Mouse (Mus musculus) 416B (cell line): ENCODE data around the gene Selenof.

Experiments
- DNase-seq: peaks from one replicate; pipeline ENCODE4 v3.0.0; 2011; ENCODE audit warnings: low read depth

The Selenof gene

DNA sequence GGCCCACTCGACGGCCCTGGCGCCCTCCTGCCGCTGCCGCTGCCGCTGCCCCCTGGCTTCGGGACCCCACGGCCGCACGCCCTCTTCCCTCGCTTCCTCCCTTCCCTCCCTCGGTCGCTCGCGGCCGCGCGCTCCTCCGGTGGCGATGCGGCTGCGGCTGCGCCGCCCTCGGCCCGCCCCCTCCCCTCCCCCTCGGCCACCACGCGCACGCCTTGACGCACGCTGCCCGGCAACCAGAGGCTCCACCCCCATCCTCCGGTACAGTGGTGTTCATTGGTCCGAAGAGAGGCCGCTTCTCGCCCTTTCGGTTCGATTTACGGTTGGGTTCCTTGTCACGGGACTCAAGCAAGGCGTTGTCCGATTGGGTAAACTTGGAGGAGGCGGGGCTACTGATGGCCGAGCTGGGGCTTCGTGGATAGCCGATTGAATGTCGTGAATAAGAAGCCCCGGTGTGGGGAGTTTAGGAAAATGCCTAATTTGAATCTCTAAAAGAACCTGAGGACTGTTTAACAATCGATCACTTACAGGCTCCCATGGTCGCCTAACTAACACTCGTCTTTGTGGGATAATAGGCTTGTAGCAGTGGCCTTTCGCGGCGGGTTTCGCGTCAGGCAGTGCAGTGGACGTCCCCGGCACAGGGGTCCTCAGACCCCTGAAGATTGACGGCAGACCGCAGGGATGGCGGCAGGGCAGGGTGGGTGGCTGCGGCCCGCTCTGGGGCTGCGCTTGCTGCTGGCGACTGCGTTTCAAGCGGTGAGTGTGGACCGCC is at the start of gene Selenof, which contains the start of gene Hs2st1:
Gene Selenof, plus strand, starts transcription at position 258 of the 769 bp plus-strand sequence.
Gene Hs2st1, minus strand, starts transcription at position 135 of the 769 bp plus-strand sequence.
- DNase-seq = peak; percentile 100

DNA sequence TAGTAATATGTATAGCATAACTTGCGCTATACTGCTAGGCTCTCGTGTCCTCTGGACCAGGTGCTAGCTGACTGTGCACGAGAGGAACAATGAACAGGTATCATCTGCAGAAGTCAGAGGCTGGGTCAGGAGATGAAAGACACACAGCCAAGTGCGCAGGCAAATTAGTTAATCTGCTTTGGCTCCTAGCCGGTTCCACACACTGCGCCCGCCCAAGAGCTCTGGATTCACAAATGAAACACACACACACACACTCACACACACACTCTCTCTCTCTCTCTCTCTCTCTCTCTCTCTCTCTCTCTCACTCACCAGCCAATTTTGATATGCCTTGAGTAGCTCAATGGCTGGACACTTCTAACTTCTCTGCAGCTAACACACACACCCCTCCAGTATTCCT is 42.2 kb upstream of the Selenof start:
- no peak for DNase-seq

DNA sequence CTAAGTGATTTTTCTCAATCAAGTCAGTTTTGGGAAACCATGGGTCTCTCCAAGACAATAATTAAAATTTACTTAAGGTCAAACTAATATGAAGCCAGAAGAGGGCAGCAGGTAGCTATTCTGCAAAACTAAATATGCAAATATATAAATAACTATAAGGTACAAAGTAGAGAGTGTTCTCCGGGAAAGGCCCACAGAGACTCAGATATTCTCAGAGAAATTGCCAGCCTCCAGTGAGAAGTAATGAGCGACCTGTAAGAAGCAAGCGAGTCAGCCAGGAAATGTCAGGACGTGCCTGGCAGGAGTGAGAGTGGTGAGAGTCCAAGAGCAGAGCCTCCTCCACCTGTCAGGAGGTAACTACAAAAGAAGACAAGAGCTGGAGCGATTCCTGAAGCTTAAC is 39.1 kb upstream of the Selenof start:
- peak; percentile 77 for DNase-seq

DNA sequence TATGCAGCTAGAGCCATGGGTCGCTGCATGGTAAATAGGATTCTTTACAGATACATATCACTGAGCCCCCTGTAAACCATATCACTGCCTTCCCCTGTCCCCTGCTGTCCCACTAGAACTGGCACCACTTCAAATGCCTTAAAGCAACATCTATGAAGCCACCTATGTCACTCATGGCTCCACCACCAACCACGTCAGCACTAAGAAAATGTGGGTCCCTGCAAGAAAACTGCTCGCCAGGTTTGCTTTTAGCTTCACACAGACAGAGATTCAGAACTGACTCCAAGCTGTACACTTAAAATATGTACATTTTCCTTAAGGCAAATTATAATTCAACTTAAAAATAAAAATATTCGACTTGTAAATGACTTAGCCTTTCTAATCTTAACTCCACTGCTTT is 35.0 kb upstream of the Selenof start:
- no peak for DNase-seq

DNA sequence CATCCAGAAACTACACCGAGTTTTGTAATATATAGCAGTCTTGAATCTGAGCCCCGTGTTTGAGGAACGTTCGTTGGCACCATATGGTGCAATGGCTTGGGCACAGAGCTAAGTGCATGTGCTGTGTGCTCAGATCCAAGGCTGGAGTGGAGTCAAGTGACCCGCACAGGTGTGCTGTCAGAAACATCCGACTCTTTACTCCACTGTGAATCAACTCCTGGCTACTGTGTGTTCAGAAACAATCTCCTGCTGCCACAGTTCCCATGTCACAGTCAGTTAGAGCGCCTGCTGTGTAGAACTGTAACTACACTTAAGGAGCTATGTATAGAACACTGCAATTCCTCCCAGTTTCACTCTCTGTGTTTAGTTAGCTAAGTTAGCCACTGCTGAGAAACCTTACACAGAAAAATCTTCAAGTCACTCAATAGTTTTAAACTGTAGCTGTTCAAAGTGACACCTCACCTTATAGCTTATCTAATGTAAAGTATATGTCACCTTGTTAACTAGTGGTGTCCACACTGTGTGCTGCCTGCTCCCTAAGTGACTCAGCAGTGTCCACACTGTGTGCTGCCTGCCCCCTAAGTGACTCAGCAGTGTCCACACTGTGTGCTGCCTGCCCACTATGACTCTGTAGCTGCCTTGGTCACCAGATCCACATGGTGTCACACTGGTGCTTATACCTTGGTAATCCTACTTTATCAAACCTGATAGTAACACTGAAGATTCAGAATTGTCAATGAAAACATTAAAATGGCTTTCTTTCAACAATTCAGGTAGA is 32.8 kb upstream of the Selenof start:
- peak; percentile 26 for DNase-seq

DNA sequence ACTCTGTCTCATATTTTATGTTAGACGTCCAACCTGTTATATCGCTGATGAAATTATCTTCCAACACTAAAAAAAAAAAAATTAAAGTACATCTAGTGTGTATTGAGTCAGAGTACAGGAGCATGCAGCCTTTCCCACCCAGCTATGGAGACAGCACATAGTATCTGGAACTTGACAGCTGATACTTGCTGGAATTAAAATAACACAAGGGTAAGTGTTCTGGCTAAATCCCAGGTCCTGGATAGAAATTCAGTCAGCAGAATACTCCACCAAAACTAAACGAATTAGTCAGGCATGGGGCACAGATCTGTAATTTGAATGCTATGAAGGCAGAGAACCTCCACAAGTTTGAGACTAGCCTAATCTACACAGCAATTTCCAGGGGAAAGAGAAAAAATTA is 31.1 kb upstream of the Selenof start:
- no peak for DNase-seq

DNA sequence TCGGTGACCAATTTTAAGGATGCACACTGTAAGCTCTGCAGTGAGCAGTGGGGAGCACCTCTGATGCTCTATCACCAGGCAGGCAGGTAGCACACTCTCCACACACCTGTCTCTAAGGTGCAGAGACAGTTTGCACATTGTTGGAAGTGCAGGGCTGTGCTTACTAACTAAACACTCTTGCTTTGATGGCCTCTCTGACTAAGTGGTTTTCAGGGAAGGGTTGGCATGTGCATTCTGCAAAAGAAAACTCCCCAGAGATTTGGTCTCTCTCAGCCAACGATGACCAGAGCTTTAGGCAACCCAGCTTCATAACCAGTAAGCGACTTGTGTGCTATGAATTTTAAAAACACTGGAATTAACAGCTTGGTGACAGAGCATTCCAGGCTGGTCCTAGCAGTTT is 29.3 kb upstream of the Selenof start:
- no peak for DNase-seq

DNA sequence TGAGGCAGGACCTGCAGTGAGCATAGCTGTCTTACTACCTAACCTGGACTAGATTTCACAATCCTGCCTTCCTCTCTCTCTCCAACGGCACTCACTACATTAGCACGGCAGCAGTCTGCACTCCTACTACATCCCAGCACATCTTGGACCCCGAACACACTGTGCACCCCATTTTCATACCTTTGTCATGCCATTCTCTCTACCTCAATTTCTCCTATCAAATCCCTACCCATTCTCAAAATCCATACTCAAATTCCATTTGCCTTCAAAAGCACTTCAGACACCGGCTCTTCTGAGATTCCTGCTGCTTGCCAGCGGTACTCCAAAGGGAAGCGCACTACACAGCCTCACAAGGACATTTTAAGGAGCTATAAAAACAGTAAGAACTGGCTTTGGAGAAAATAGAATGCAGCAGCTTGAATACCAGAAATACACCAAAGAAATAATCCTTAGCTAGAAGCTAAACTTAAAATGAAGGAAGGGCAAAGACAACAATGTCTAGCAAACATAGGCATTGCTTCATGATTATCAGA is 28.1 kb upstream of the Selenof start:
- no peak for DNase-seq

DNA sequence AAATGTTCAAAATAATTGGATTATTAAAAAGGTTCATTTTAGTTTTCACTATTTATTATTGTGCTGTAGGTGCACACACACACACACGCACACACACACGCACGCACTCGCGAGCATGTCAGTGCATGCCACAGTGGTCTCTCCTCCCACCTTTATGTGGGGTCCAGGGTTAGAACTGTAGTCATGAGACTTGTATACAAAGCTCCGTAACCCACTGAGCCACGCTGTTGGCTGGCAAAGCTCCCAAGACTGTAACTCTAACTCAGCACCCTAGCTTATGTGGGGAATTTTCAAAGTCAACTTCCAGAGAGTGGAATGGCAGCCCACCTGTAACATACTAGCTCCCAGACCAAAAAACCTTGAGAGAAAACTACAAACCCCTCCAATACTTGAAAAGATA is 25.0 kb upstream of the Selenof start:
- DNase-seq = no peak

DNA sequence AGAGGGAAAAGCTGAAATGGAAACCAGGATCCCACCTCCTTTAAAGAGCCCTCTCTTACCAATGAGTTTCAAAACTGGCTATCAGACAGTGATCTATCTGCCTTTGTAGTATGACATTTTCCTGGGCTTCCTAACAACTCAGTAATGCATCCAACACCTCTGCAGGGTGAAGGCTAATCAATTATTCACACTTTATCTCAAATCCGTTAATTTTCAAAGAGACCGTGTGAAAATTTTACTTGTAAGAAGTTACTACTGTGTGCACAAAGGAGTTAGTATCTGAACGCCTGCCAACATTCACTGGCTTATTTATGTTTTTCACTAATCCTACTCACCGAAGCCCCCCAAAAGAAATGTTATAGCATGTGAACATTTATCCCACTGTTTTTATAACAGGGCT is 24.3 kb upstream of the Selenof start:
- no peak for DNase-seq

DNA sequence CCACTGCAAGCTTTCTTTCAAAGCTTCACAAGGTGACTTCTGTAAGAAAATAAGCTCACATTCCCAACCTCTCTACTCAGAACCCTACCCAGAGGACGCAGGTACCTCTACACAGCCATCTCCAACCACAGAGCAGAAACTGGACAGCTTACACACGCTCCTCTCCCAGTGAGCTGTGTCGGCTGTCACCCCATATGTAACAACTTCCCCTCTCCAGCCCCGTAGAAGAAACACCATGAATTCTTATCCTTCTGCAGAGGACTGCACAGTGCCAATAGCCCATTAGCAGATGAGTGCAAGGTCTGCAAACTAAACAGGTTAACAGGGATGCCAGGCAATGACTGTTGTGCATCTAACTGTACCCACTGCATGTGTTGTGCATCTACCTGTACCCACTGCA is 23.6 kb upstream of the Selenof start:
- DNase-seq = peak; percentile 36

DNA sequence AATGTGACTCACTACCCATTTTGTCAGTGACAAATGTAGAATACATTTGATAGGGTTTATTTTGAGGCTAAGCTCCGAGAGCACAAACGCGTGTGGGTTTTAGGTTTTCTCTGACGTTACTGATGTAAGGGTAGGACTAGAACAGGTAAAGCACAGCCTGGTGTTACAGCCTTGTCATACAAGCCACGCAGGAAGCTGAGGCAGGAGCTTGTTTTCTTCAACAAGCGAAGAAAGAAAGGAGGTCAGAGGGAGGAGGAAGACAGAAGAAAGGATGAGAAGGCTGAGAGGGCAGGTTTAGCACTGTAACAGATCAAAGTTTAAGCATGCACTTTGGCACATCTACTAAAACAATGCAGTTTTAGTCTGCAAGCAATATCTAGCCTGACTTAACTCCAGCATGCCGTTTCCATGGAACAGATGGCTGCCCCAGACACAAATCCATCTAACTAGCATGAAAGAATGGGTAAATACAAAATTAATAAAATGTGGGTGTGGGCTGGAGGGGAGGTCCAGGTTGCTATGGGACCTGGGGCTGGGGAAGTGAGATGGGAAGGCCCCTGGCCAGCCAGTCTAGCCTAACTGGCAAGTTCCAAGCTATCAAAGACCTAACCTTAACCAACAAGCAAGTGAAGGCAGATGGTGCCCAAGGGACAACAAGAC is 21.8 kb upstream of the Selenof start:
- DNase-seq = no peak

DNA sequence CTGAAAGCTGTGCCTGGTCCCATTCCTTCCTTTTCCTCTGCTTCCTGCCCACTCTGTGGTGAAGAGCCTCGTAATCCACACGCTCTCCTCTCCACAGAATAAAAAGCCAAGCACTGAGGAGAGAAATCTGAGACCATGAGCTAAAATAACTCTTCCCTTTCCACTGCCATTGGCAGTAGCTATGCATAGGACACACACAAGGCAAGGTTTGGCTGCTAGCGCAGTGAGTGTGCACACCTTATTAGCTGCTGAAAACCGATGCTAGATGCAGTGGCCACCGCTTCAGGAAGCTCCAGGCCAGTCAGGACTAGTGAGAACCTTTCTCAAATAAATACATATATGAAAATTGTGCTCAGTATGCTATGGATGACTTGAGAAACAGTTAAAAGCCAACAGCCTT is 20.1 kb upstream of the Selenof start:
- no peak for DNase-seq

DNA sequence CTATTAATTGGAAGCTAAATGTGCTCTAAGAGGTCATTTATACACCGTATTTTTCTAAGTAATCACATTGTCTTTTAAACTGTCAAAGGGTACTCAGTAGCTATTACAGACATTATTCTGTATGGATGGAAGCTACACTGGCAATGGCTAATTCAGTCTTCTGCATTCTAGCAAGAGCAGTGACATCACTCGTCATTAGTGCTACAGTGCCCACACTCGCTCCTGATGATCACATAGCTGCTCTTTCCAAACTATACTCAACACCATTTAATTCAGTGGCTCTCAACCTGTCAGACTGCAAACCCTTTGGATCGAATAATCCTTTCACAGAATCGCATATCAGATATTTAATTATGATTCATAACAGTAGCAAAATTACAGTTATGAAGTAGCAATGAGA is 19.4 kb upstream of the Selenof start:
- DNase-seq = no peak

DNA sequence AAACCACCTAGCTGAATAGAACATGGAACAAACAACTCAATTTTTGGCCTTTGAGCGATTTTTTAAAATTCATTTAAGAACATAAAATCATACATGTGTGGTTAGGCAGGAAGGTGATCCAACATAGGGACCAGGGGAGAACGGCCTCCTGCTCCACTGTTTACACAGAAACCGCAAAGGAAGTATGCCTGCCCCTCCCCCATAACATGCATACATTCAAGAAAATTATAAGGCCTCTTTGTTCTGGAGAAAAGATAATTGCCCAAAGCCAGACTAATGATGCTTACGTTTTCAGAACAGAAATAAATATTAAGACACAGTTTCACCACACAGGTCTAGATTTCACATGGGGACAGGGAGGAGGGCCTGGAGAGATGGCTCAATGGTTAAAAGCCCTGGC is 18.7 kb upstream of the Selenof start:
- DNase-seq = peak; percentile 80

DNA sequence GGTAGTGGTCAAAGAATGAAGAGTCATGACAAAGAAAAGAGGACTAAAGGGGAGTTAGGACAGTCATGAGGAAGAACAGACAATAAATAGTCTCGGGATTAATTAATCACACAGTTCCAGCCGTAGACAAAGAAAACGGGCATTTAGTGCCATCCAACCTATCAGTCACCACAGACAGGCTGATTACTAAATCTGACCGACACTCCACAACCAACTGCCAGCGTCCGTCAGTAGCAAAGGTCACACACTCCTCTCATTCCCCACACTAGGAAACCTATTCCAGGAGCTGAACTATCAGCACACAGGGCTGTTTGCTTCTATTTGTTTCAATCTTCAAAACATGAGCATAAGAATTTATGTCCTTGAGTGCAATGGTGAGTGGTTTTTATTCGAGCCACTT is 16.2 kb upstream of the Selenof start:
- no peak for DNase-seq

DNA sequence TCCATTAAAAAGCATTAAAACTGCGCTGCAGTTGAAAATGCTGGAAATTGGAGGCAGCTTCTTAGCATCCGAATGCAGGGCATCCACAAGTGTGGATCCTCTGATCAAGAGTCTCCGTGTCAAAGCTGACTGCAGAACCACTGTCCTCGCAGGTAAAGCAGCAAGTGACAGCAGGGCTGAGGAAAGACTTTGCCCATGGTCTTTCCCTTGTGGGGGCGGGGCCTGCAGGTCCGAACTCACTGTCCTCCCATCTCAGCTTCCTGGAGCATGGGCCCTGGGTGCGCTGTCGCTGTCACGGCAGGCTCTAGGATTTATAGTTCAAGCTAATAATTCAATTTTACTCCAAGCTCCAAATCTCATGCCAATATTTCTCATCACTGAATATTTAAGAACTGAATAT is 15.6 kb upstream of the Selenof start:
- no peak for DNase-seq

DNA sequence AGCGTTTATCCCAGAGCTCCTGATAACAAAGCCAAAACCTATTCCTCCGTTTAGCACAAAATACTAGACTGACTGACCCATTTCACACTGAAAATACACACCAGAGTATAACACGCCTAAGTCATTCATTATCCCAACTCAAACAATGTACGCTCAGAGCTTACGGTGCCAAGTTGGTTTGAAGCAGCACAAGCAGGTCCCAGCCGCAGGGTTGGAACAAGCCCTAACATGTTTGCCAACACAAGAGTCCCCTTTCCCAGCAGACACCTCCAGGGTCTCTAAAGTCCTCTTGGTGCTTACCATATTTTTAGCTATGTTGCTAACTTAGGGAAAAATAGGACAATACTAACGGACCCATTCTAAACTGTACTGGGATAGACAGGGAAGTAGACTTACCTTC is 15.0 kb upstream of the Selenof start:
- DNase-seq = no peak

DNA sequence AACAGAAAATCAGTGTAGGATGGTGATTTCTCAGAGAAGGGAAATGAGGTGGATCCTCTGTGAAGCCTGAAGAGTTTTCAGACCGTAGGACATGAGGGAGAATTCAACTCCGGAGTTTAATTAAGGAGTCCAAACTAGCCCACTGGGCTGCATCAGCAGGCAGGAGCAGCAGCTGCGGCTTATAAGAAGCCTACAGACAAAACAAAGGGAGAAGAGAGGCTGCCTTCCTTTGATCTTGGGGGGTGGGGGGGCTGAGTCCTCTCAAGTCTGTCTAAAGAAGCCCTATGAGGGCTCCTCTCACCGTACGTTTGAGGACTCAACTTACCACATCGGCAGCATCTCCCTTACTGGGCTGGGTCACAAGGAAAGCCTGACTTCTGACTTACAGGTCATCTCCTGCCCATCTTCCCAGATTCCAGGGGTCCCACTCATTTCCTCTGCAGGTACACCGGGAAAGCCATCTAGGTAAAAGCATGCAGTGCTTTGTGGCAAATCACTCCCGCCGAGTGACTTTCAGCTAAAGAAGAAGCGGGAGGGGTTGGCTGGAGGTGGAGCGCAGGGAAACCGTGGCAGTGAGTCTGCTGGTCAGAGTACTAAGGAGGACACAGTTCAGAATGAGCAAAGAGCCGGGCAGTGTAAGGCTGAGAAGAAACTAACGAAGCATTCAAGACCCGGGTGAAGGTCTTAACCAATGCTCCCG is 13.3 kb upstream of the Selenof start:
- no peak for DNase-seq

DNA sequence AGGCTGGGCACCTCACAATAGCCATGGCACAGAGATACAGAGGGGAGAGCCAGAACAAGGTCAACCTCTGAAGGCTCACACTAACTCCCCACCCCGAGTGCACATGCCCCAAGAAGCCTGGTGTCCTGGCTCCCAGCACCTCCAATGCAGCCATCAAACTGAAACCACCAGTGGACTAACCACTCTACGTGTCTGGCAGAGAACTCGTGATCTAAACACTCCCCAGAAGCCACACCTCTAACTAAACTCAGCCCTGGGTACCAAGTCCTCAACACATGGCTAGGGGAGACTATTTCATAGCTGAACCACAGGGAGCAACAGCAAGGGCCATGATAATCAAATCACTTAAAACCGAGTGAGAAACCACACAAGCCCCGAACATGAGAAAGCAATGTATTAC is 11.8 kb upstream of the Selenof start:
- no peak for DNase-seq

DNA sequence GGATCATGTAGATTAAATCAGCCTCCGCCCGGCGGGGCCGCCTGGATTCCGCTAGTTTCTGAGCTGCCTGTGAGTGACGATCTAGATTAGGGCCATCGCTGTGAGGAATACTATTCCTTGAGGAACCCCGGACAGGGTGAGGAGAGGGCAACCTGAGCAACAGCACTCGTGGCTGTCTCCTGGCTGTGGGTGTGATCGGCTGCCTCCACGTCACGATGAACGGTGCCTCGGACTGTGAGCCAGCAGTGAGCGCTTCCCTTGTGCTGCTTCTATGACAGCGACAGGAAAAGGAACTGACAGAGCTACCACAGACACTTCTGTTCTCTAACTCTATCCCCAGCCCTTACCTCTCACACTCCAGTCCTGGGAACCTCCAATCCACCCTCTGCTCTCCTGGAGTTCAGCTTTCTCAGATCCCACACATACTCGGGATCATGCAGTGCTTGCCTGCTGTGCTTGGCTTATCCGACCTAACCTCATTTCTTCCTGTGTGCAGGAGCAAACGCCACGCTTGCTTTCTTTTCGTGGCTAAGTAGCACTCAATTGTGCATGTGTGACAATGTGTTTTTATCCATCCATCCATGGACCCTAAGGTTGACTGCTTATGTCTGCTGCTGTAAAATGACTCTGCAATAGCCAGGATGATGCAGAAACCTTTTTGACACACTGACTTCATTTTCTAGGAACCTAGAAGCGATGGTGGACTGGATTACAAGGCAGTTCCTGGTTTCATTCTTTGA is 8.4 kb upstream of the Selenof start:
- DNase-seq = peak; percentile 61
